Mouse (Mus musculus) neural tube, embryonic 14.5 days (tissue): Measurements from ENCODE around the gene Sergef. TPM values are rescaled to one million over a fixed set of nuclear protein-coding genes. Genes with fewer than 3 reads are reported as not detected.

Experiments
- ATAC-seq: fragments of 200-750 bp; cut with Nextera tagmentation; 2 replicates; pipeline ENCODE4 v1.8.0; 2017; ENCODE audit warnings: low read depth, mild to moderate bottlenecking, moderate TSS enrichment, moderate library complexity
- H3K27ac ChIP-seq: fragments of 300-500 bp; sonication (generic); 2 replicates; pipeline ENCODE4 v1.5.1; 2014; ENCODE audit warnings: low read depth, mild to moderate bottlenecking, control low read depth, low read length, moderate library complexity, mixed read lengths
- H3K27me3 ChIP-seq: fragments of 300-500 bp; sonication (generic); 2 replicates; pipeline ENCODE4 v1.6.1; 2014; ENCODE audit warnings: low read length; ENCODE audit not compliant: control insufficient read depth, insufficient read depth
- H3K36me3 ChIP-seq: fragments of 300-500 bp; sonication (generic); 2 replicates; pipeline ENCODE4 v1.6.1; 2014; ENCODE audit warnings: low read length, mixed read lengths; ENCODE audit not compliant: control insufficient read depth, insufficient read depth
- H3K4me1 ChIP-seq: fragments of 300-500 bp; sonication (generic); 2 replicates; pipeline ENCODE4 v1.6.1; 2014; ENCODE audit warnings: low read length; ENCODE audit not compliant: control insufficient read depth, insufficient read depth
- H3K4me2 ChIP-seq: fragments of 300-500 bp; sonication (generic); 2 replicates; pipeline ENCODE4 v1.6.1; 2014; ENCODE audit warnings: mild to moderate bottlenecking, low read depth, low read length, control low read depth
- H3K4me3 ChIP-seq: fragments of 300-500 bp; sonication (generic); 2 replicates; pipeline ENCODE4 v1.5.1; 2014; ENCODE audit warnings: low read depth, low read length, control low read depth, mixed read lengths
- H3K9ac ChIP-seq: fragments of 300-500 bp; sonication (generic); replicated peaks from 2 replicates; pipeline ENCODE4 v1.6.1; 2014; ENCODE audit warnings: low read depth, mild to moderate bottlenecking, control low read depth, low read length, mixed read lengths
- H3K9me3 ChIP-seq: fragments of 300-500 bp; sonication (generic); 2 replicates; pipeline ENCODE4 v1.6.1; 2016; ENCODE audit warnings: low read length; ENCODE audit not compliant: control insufficient read depth
- WGBS: fragments of 180-500 bp; shearing (Covaris S2); extraction: QIAGEN DNeasy Blood & Tissue Kit; methylation state at CpG from one replicate; pipeline ENCODE4 v1.1.7; 2014; 5-methylcytosine and 5-hydroxymethylcytosine counted together
- polyA plus RNA-seq: library from polyadenylated mRNA; unstranded; fragments of >200 nt; fragmentation: Nextera tagmentation; extraction: Ambion mirVana; gene quantifications from 2 replicates; pipeline ENCODE4 v1.2.1, GENCODE M21; 2014

Sergef gene
- polyA plus RNA-seq, 1 experiment from 2014 or later: 46.3 TPM

DNA sequence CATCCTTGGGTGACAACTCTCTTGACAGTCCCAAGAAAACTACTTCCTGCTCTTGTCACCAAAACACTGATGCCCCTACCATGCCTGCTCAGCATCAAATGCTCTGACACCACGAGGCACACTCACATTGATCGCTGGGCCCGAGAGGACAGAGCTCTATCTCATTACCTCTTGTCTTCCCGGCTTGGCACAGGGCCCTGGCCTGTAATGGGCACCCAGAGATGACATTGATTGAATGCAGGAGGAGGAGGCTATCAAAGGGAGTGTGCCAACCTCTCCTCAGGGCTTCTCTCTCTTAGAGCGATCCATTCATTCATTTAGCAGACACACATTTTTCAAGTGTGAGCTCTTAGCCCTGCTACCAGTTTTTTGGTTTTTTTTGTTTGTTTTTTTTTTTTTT, 164.1 kb downstream of the Sergef start:
- no peaks in the 10 kb centered on the region for H3K9me3 ChIP-seq
- peak; percentile 51; the same call in 1 of the 2 replicates for ATAC-seq
- no peak overlapping the region for H3K9ac ChIP-seq
- H3K36me3 ChIP-seq: no peaks in the 10 kb centered on the region
- no peak overlapping the region for H3K27ac ChIP-seq
- H3K4me3 ChIP-seq: no peak overlapping the region
- H3K4me1 ChIP-seq: peaks cover 9% of the 10 kb centered on the region; the same call in 1 of the 2 replicates
- no peak overlapping the region for H3K4me2 ChIP-seq
- no peaks in the 10 kb centered on the region for H3K27me3 ChIP-seq
- 53% methylated on average over 5 of the region's 5 CpGs for whole genome bisulfite sequencing

DNA sequence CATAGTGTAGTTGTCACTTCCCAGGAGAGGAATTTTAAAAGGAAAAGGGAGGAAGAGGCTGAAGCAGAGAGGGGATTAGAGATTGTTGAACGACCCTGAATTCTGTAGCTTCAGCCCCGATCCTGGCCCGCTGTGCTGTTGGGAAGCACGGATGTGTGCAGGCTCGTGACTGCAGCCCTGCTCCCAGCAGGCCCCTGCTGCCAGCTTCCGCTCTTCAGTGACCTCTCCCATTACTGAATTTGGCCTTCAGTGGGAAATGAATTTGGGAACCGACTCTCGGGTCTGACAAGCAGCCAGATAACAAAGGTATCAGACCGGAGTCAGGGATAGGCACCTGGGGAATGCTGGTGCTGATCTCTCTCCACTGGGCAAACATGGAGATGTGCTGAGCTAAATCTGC, 166.5 kb downstream of the Sergef start:
- Histone ChIP-seq H3K27me3 (no peaks in the 10 kb centered on the region), H3K9ac (no peak overlapping the region; the same call in 1 of the 2 replicates), H3K4me3 (no peak overlapping the region), H3K36me3 (no peaks in the 10 kb centered on the region), H3K27ac (peak overlapping the region; percentile 18; the same call in 1 of the 2 replicates), H3K9me3 (no peaks in the 10 kb centered on the region), H3K4me2 (no peak overlapping the region), H3K4me1 (peaks cover 9% of the 10 kb centered on the region; the same call in 1 of the 2 replicates)
- 36% methylated on average over 9 of the region's 9 CpGs for WGBS
- ATAC-seq: no peak

DNA sequence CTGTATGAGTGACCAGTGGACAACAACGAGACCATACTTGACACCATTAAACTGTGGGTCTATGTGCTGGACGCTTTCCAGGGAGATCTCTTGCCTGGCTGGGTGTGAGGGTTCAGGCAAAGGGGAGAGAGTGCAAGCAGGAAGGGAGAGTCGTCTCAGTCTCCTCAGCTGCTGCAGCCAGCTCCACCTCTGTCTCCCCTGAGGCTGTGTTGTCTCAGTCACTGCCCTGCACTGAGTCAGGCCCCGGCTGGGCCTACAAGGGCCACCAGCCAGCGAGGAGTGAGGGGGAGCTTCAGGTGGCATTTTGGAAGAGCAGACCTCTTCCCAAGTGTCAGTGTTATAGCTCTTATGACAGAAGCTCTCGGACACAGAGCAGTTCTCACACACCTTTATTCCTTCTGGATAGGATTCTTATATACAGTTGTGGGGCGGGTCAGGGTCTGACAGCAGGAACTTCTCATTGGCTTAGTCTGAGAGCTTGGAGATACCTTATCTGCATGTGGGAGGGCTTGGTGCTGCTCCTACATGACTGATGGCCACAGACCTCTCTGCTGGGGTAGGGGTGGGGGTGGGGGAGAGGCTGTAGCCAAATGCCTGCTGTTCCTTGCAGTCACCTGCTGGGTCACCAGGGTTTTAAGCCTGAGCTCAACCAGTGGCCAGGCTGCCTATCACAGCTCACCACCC, 168.4 kb downstream of the Sergef start:
- no peak overlapping the region for H3K27ac ChIP-seq
- H3K4me1 ChIP-seq: peaks cover 9% of the 10 kb centered on the region; the same call in 1 of the 2 replicates
- no peak overlapping the region for H3K4me3 ChIP-seq
- no peaks in the 10 kb centered on the region for H3K27me3 ChIP-seq
- no peaks in the 10 kb centered on the region for H3K9me3 ChIP-seq
- no peak overlapping the region for H3K9ac ChIP-seq
- H3K36me3 ChIP-seq: no peaks in the 10 kb centered on the region
- no peak for ATAC-seq
- H3K4me2 ChIP-seq: no peak overlapping the region
- 73% methylated on average over 7 of the region's 7 CpGs for WGBS

DNA sequence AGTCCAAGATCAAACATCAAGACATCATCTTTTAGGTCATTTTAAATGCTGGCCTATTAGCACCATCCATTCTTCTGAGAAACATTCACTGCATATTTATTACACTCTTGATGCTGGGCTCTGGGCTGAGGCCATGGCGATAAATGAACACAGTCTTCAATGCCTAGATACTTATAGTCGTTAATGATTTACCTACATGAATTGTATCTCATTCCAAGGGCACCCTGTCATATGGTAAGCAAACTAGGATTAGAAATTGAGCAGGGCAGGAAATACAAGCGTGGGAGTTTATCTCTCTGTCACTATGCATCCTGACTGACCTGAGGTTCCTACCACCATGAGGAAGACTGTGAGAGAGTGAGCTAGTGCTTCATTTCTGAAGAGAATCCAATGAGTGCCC, 170.1 kb downstream of the Sergef start:
- Histone ChIP-seq H3K4me3 (no peak overlapping the region), H3K27me3 (no peaks in the 10 kb centered on the region), H3K4me1 (peaks cover 9% of the 10 kb centered on the region; the same call in 1 of the 2 replicates), H3K9me3 (no peaks in the 10 kb centered on the region), H3K27ac (no peak overlapping the region), H3K36me3 (no peaks in the 10 kb centered on the region), H3K9ac (no peak overlapping the region), H3K4me2 (no peak overlapping the region)
- ATAC-seq: no peak
- 93% methylated on average over 3 of the region's 3 CpGs for WGBS

DNA sequence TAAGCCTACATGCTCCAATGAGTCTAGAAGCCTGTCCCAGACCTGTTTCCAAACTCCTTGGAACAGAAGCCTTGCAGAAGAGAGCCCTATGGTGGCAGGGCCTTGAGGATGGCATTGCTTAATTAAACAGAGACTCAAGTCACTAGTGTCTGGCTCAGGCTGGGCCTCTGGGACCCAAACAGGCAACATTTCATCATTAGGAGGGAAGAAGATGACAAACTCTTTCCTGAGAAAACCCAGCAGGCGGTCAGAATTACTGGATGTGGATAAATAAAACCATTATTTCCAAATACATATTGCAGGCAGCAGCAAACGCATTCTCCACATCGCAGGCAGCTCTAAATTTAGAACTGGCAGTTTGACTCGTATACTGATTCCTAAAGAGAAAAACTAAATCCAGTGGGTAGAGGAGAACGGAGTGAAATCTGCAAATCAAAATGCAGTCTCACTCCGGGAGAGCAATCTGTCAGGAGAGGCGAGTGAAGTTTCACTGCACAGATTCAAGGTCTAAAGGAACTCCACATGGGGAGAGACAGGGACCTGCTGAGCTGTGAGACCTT, 173.1 kb downstream of the Sergef start:
- Histone ChIP-seq H3K4me1 (no peaks in the 10 kb centered on the region), H3K9ac (no peak overlapping the region), H3K36me3 (no peaks in the 10 kb centered on the region), H3K9me3 (no peaks in the 10 kb centered on the region), H3K27ac (no peak overlapping the region), H3K4me3 (no peak overlapping the region), H3K27me3 (no peaks in the 10 kb centered on the region), H3K4me2 (no peak overlapping the region)
- ATAC-seq: no peak
- 64% methylated on average over 7 of the region's 7 CpGs for WGBS

DNA sequence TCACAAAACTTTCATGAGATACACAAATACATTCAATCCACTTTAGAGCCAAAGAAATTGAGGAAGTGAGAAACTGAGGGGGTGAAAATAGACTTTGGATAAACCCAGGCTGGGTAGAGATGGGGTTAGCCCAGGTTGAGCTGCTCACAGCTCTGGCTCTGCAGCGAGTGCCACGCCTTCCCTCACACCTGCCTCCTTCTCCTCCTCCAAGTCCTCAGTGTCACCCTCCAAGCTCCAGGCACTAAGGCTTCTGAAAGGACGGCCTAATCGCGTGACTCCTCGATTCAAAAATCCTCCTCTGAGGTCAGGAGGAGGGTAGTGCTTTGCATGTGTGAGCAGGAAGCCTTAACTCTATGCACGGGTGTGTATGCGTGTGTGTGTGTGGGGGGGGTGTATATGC, 176.5 kb downstream of the Sergef start:
- 85% methylated on average over 8 of the region's 8 CpGs for WGBS
- no peak for ATAC-seq

DNA sequence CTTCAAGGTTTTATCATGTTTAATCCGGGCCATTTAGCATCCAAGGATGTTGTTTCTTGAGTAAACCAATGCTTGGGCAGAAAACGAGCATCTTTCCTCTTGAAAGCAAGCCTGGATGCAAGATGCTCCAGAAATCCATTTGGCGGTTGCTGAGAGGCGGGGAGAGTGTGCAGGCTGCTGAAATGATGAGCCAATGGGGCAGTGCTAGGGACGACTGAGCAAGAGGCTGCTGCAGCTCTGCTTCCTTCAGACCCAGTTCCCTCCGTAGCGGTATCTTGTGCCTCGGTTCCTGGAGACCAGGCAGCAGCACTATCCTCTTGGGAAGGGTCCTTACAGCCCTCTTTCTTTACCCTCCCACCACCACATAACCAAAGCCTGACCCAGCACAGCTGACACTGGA, 177.3 kb downstream of the Sergef start:
- 71% methylated on average over 8 of the region's 8 CpGs for WGBS
- H3K27me3 ChIP-seq: no peaks in the 10 kb centered on the region
- H3K4me2 ChIP-seq: no peak overlapping the region
- no peaks in the 10 kb centered on the region for H3K9me3 ChIP-seq
- no peak overlapping the region for H3K9ac ChIP-seq
- no peak overlapping the region for H3K27ac ChIP-seq
- H3K36me3 ChIP-seq: no peaks in the 10 kb centered on the region
- H3K4me3 ChIP-seq: no peak overlapping the region
- 0 out of 2 replicates have a peak, but pooled peaks cover 3% of the 10 kb centered on the region for H3K4me1 ChIP-seq
- no peak for ATAC-seq

More for the DNA sequence above, 176.5 kb downstream of the Sergef start:
- no peak overlapping the region for H3K4me2 ChIP-seq
- H3K9ac ChIP-seq: no peak overlapping the region
- no peaks in the 10 kb centered on the region for H3K9me3 ChIP-seq
- no peak overlapping the region for H3K4me3 ChIP-seq
- no peak overlapping the region for H3K27ac ChIP-seq
- H3K4me1 ChIP-seq: 0 out of 2 replicates have a peak, but pooled peaks cover 3% of the 10 kb centered on the region
- no peaks in the 10 kb centered on the region for H3K27me3 ChIP-seq
- H3K36me3 ChIP-seq: no peaks in the 10 kb centered on the region

DNA sequence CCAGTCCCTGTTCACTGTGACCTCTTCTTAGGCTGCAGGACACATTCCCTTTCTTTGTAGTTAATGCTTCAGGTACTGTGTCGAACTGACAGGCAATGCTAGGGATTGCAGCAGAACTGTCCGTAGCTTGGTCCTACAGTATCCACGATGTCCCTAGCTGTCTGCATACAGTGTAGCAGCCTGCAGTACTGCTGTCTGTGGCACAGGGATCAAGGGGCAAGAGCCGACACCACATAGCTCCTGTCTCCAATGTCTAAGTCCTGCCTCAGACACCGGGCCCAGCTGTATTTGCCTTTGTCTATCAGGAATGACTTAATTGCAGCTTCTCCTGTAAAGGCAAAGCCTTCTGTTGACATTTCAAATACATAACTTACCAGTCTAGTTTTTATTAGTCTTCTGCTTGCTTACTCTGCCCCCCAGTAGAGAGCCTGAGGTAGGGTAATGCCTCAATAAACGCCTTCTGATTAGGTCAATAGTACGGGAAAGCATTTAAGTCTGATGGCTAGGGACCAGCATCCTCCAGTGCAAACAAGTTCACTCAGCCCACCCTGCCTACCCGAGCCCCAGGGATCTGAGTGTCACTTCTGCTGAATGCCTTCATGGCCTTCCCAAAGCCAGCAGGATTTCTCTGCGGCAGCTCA, 179.9 kb downstream of the Sergef start:
- no peaks in the 10 kb centered on the region for H3K9me3 ChIP-seq
- H3K4me1 ChIP-seq: 0 out of 2 replicates have a peak, but pooled peaks cover 3% of the 10 kb centered on the region
- H3K27me3 ChIP-seq: no peaks in the 10 kb centered on the region
- H3K4me3 ChIP-seq: no peak overlapping the region
- peak; percentile 67; the same call in 1 of the 2 replicates for ATAC-seq
- 83% methylated on average over 9 of the region's 9 CpGs for WGBS
- no peak overlapping the region for H3K4me2 ChIP-seq
- peak overlapping the region; percentile 55 for H3K27ac ChIP-seq
- no peaks in the 10 kb centered on the region for H3K36me3 ChIP-seq
- H3K9ac ChIP-seq: no peak overlapping the region

DNA sequence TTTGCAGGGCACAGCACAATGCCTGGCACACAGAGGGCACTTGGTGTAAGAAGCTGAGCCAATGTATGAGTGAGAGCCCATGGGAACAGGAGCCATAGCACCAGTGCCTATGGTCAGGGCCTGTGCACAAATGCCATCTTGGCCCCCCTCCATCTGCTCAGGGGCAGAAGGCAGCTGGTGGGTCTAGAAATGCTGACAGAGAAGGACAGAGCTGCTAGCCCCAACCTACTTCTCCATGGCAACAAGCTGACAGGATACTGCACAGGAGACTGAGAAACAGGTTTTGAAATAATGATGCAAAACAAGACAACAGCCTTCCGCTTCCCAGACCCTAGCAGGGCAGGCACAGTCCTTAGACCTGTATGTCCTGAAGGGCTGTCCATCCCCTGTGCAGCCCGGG, 180.4 kb downstream of the Sergef start:
- Histone ChIP-seq H3K27me3 (no peaks in the 10 kb centered on the region), H3K36me3 (no peaks in the 10 kb centered on the region), H3K4me2 (no peak overlapping the region), H3K9ac (no peak overlapping the region), H3K4me3 (no peak overlapping the region), H3K9me3 (no peaks in the 10 kb centered on the region), H3K27ac (peak overlapping the region; percentile 55), H3K4me1 (peaks cover 6% of the 10 kb centered on the region)
- peak; percentile 58; the same call in 1 of the 2 replicates for ATAC-seq
- 79% methylated on average over 2 of the region's 2 CpGs for WGBS
